Mouse (Mus musculus): ENCODE results near the gene Platr17. TPM values are rescaled to one million over a fixed set of nuclear protein-coding genes. Genes with fewer than 3 reads are reported as not detected.
"Not testable (repeated sequence)": the region's sequence is repeated elsewhere in the genome, so short reads cannot be mapped to it uniquely, and the experiment has no call there.

The Platr17 gene
- polyA plus RNA-seq, 1 experiment from 2014 or later, result not detected

DNA sequence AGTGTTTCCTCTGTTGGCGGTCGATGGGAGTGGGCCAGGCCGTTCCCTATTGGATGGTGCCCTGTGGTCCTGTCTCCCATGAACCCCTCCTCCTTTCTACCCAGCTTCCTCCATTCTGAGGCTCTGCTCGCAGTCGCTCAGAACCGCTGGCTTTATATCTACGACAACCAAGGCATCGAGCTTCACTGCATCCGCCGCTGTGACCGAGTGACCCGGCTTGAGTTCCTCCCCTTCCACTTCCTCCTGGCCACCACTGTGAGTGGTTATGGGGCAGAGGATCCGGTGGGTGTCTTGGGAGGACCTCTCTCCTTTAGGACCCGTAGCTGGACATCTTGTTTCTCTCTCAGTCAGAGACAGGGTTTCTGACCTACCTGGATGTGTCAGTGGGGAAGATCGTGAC is 38.5 kb downstream of the Platr17 start:
- Histone ChIP-seq H3K27me3 (replicated peaks; ENCODE audit: control insufficient read depth, insufficient read depth, low read length) (no peaks in the 10 kb centered on the region), H3K27ac (ENCODE audit: low read depth, low read length) (no peak overlapping the region), H3K36me3 (ENCODE audit: control insufficient read depth, insufficient read depth, low read length) (peaks cover 58% of the 10 kb centered on the region), H3K4me3 (ENCODE audit: low read depth, low read length) (no peak overlapping the region), H3K4me2 (ENCODE audit: low read length) (no peak overlapping the region), H3K9ac (ENCODE audit: low read length) (no peak overlapping the region), H3K9me3 (replicated peaks; ENCODE audit: control insufficient read depth, low read length) (no peaks in the 10 kb centered on the region), H3K4me1 (ENCODE audit: control insufficient read depth, insufficient read depth, low read length) (peaks cover 10% of the 10 kb centered on the region)
- 95% methylated on average over 15 of the region's 15 CpGs for WGBS
- no peak for DNase-seq (ENCODE audit: low spot score)
- ATAC-seq, result no peak

GRCm38 (mm10) chr17:33947430-33948089 is 42.6 kb downstream of the Platr17 start:
- H3K36me3 ChIP-seq (ENCODE audit: control insufficient read depth, insufficient read depth, low read length), result peaks cover 81% of the 10 kb centered on the region
- WGBS, result 90% methylated on average over 10 of the region's 10 CpGs
- no peak overlapping the region for H3K4me2 ChIP-seq (ENCODE audit: low read length)
- no peaks in the 10 kb centered on the region for H3K27me3 ChIP-seq (replicated peaks; ENCODE audit: control insufficient read depth, insufficient read depth, low read length)
- H3K9me3 ChIP-seq (replicated peaks; ENCODE audit: control insufficient read depth, low read length), result no peaks in the 10 kb centered on the region
- peaks cover 13% of the 10 kb centered on the region for H3K4me1 ChIP-seq (ENCODE audit: control insufficient read depth, insufficient read depth, low read length)
- DNase-seq (ENCODE audit: low spot score) (no peak), ATAC-seq (no peak)
- no peak overlapping the region for H3K4me3 ChIP-seq (ENCODE audit: low read depth, low read length)
- H3K27ac ChIP-seq (ENCODE audit: low read depth, low read length), result no peak overlapping the region
- H3K9ac ChIP-seq (ENCODE audit: low read length), result no peak overlapping the region

GRCm38 (mm10) chr17:33948090-33948904 is 43.4 kb downstream of the Platr17 start:
- WGBS, result 90% methylated on average over 22 of the region's 22 CpGs
- peaks cover 13% of the 10 kb centered on the region for H3K4me1 ChIP-seq (ENCODE audit: control insufficient read depth, insufficient read depth, low read length)
- DNase-seq (ENCODE audit: low spot score), result no peak
- ATAC-seq, result no peak
- H3K9me3 ChIP-seq (replicated peaks; ENCODE audit: control insufficient read depth, low read length), result no peaks in the 10 kb centered on the region
- H3K27me3 ChIP-seq (replicated peaks; ENCODE audit: control insufficient read depth, insufficient read depth, low read length), result no peaks in the 10 kb centered on the region
- no peak overlapping the region for H3K27ac ChIP-seq (ENCODE audit: low read depth, low read length)
- no peak overlapping the region for H3K4me2 ChIP-seq (ENCODE audit: low read length)
- H3K36me3 ChIP-seq (ENCODE audit: control insufficient read depth, insufficient read depth, low read length), result peaks cover 83% of the 10 kb centered on the region
- no peak overlapping the region for H3K4me3 ChIP-seq (ENCODE audit: low read depth, low read length)
- no peak overlapping the region for H3K9ac ChIP-seq (ENCODE audit: low read length)

DNA sequence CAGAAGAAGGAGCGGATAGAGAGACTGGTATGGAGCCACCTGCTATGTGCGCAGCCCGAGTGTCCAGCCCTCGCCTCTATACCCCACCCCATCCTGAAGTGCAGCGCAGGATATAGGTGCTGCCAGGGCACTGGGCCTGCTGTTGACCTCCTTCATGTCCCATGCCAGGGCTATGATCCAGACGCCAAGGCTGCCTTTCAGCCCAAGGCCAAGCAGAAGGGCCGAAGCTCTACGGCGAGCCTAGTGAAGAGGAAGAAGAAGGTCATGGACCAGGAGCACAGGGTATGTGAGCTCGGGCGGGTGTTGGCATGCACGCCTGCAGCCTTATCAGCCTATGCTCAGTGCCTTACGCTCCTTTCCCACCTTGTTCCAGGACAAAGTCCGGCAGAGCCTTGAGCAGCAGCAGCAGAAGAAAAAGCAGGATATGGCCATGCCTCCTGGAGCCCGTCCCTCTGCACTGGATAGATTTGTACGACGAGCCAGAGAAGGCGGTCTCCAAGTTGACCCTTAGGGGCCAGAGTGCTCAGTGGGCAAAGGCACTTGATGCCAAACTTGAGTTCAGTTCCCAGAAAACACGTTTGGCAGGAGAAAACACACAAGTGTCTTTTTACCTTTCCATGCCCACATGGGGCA is 44.1 kb downstream of the Platr17 start:
- Histone ChIP-seq H3K27ac (ENCODE audit: low read depth, low read length) (no peak overlapping the region), H3K27me3 (replicated peaks; ENCODE audit: control insufficient read depth, insufficient read depth, low read length) (no peaks in the 10 kb centered on the region), H3K36me3 (ENCODE audit: control insufficient read depth, insufficient read depth, low read length) (peaks cover 83% of the 10 kb centered on the region), H3K4me1 (ENCODE audit: control insufficient read depth, insufficient read depth, low read length) (peaks cover 15% of the 10 kb centered on the region), H3K9ac (ENCODE audit: low read length) (no peak overlapping the region), H3K4me2 (ENCODE audit: low read length) (no peak overlapping the region), H3K9me3 (replicated peaks; ENCODE audit: control insufficient read depth, low read length) (no peaks in the 10 kb centered on the region), H3K4me3 (ENCODE audit: low read depth, low read length) (no peak overlapping the region)
- WGBS, result 91% methylated on average over 19 of the region's 19 CpGs
- ATAC-seq (no peak), DNase-seq (ENCODE audit: low spot score) (no peak)

- H3K9me3 ChIP-seq (replicated peaks; ENCODE audit: control insufficient read depth, low read length), result no peaks in the 10 kb centered on the region
- H3K27ac ChIP-seq (ENCODE audit: low read depth, low read length), result no peak overlapping the region
- 70% methylated on average over 10 of the region's 10 CpGs for WGBS
- ATAC-seq, result no peak
- DNase-seq (ENCODE audit: low spot score), result no peak
- H3K27me3 ChIP-seq (replicated peaks; ENCODE audit: control insufficient read depth, insufficient read depth, low read length), result no peaks in the 10 kb centered on the region
- peak overlapping the region; percentile 71 for H3K9ac ChIP-seq (ENCODE audit: low read length)
- H3K4me2 ChIP-seq (ENCODE audit: low read length), result peak overlapping the region; percentile 82
- H3K36me3 ChIP-seq (ENCODE audit: control insufficient read depth, insufficient read depth, low read length), result peaks cover 74% of the 10 kb centered on the region
- H3K4me3 ChIP-seq (ENCODE audit: low read depth, low read length), result peak overlapping the region; percentile 42
- H3K4me1 ChIP-seq (ENCODE audit: control insufficient read depth, insufficient read depth, low read length), result peaks cover 22% of the 10 kb centered on the region
Observed at GRCm38 (mm10) chr17:33950131-33950625, 45.2 kb downstream of the Platr17 start.

- Histone ChIP-seq H3K27me3 (replicated peaks; ENCODE audit: control insufficient read depth, insufficient read depth, low read length) (no peaks in the 10 kb centered on the region), H3K27ac (ENCODE audit: low read depth, low read length) (peak within 1 kb of the TSS; percentile 65), H3K9ac (ENCODE audit: low read length) (peak within 1 kb of the TSS; percentile 71), H3K4me3 (ENCODE audit: low read depth, low read length) (peak within 1 kb of the TSS; percentile 42), H3K4me2 (ENCODE audit: low read length) (peak within 1 kb of the TSS; percentile 82), H3K36me3 (ENCODE audit: control insufficient read depth, insufficient read depth, low read length) (peaks cover 62% of the 10 kb centered on the region), H3K9me3 (replicated peaks; ENCODE audit: control insufficient read depth, low read length) (no peaks in the 10 kb centered on the region), H3K4me1 (ENCODE audit: control insufficient read depth, insufficient read depth, low read length) (peaks cover 23% of the 10 kb centered on the region)
- DNase-seq (ENCODE audit: low spot score) (peak; percentile 90), ATAC-seq (peak; percentile 64)
- 2% methylated on average over 43 of the region's 45 CpGs for WGBS
Observed at GRCm38 (mm10) chr17:33951021-33951946, 46.3 kb downstream of the Platr17 start, which contains the start of gene B3galt4. TSS of gene B3galt4 (minus strand) at chr17:33951488.

GRCm38 (mm10) chr17:33952015-33952414 is 47.1 kb downstream of the Platr17 start:
- H3K9me3 ChIP-seq (replicated peaks; ENCODE audit: control insufficient read depth, low read length); H3K27me3 ChIP-seq (replicated peaks; ENCODE audit: control insufficient read depth, insufficient read depth, low read length); ATAC-seq; H3K27ac ChIP-seq (ENCODE audit: low read depth, low read length); H3K9ac ChIP-seq (ENCODE audit: low read length); H3K4me3 ChIP-seq (ENCODE audit: low read depth, low read length); DNase-seq (ENCODE audit: low spot score): not testable (repeated sequence)
- Histone ChIP-seq H3K4me1 (ENCODE audit: control insufficient read depth, insufficient read depth, low read length) (peaks cover 29% of the 10 kb centered on the region), H3K36me3 (ENCODE audit: control insufficient read depth, insufficient read depth, low read length) (peaks cover 57% of the 10 kb centered on the region), H3K4me2 (ENCODE audit: low read length) (peak overlapping the region; percentile 82)
- WGBS, result 71% methylated on average over 13 of the region's 13 CpGs

GRCm38 (mm10) chr17:33952879-33953278 is 47.9 kb downstream of the Platr17 start:
- Histone ChIP-seq H3K9ac (ENCODE audit: low read length) (no peak overlapping the region), H3K27me3 (replicated peaks; ENCODE audit: control insufficient read depth, insufficient read depth, low read length) (no peaks in the 10 kb centered on the region), H3K9me3 (replicated peaks; ENCODE audit: control insufficient read depth, low read length) (no peaks in the 10 kb centered on the region), H3K27ac (ENCODE audit: low read depth, low read length) (no peak overlapping the region), H3K4me1 (ENCODE audit: control insufficient read depth, insufficient read depth, low read length) (peaks cover 29% of the 10 kb centered on the region), H3K4me3 (ENCODE audit: low read depth, low read length) (no peak overlapping the region), H3K36me3 (ENCODE audit: control insufficient read depth, insufficient read depth, low read length) (peaks cover 57% of the 10 kb centered on the region), H3K4me2 (ENCODE audit: low read length) (no peak overlapping the region)
- ATAC-seq, result no peak
- 78% methylated on average over 4 of the region's 4 CpGs for WGBS
- DNase-seq (ENCODE audit: low spot score), result no peak
